8 mouse cellular contexts compared by ENCODE assay signal in the genomic region with DNA sequence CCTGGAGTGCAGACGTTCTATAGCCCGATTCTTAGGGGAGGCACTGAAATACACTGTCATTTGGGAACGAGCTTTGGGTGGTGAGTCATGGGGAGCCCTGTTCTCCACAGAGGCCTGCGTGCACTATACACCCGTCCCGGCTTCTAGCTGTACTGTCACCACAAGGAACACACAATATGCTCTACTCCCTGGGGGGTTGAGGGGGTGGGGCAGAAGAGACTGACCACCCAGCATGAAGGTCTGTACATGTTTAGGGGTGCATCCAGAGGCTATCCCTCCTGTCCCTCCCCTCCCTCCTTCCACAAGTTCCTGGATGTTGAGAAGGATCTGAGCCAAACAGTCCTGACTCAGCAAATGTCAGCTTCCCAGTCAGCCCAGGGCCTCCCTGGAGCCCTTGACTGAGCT.
DNase-seq lines count a peak whose midpoint lies in the region; ATAC-seq and TF ChIP-seq lines count a peak whose summit lies in the region.

No protein-coding gene starts in this region.

- H3K9me3 ChIP-seq in heart, postnatal 0 days (replicated peaks; ENCODE audit: control insufficient read depth, low read length), result no peaks in the 10 kb centered on the region

- WGBS in heart, postnatal 0 days, result 71% methylated on average over 6 of the region's 6 CpGs
- 25% methylated on average over 6 of the region's 6 CpGs for WGBS in olfactory bulb, adult 2 months

- no peak for TF ChIP-seq CTCF in heart, postnatal 0 days (IDR thresholded peaks at IDR 0.05; ENCODE audit: low read depth)
- no peak for TF ChIP-seq CTCF in olfactory bulb, adult 2 months (IDR thresholded peaks at IDR 0.05; ENCODE audit: insufficient read depth, low read depth, low read length)

- H3K27ac ChIP-seq in heart, postnatal 0 days (ENCODE audit: low read depth), result peak overlapping the region; percentile 39; the same call in 1 of the 2 replicates
- peak overlapping the region; percentile 66 for H3K27ac ChIP-seq in olfactory bulb, adult 2 months (ENCODE audit: insufficient read depth, low read depth, low read length)

- H3K4me2 ChIP-seq in heart, postnatal 0 days (ENCODE audit: low read depth, low read length), result no peak overlapping the region

- no peak for TF ChIP-seq POLR2A in olfactory bulb, adult 2 months (IDR thresholded peaks at IDR 0.05; ENCODE audit: insufficient read depth, low read depth, low read length)

- no peak for DNase-seq in frontal cortex, postnatal 14 days (ENCODE audit: low spot score in 2 of 2)
- peak; percentile 49 for DNase-seq in right cerebral cortex, adult 18-20 months
- no peak for DNase-seq in right cerebral cortex, postnatal 4 days
- DNase-seq in heart, postnatal 0 days (ENCODE audit: low spot score), result no peak
- DNase-seq in layer of hippocampus, postnatal 10 days (ENCODE audit: low spot score in 2 of 2), result no peak

- no peak overlapping the region for H3K9ac ChIP-seq in heart, postnatal 0 days (replicated peaks; ENCODE audit: low read depth, low read length)

- peaks cover 51% of the 10 kb centered on the region for H3K36me3 ChIP-seq in heart, postnatal 0 days (replicated peaks; ENCODE audit: control insufficient read depth, insufficient read depth, low read length)

- no peak overlapping the region for H3K4me3 ChIP-seq in heart, postnatal 0 days (ENCODE audit: low read depth, low read length)
- no peak overlapping the region for H3K4me3 ChIP-seq in olfactory bulb, adult 2 months (ENCODE audit: insufficient read depth, low read depth, low read length)

- TF ChIP-seq EP300 in heart, postnatal 0 days (IDR thresholded peaks at IDR 0.05; ENCODE audit: low read depth), result no peak

- H3K4me1 ChIP-seq in heart, postnatal 0 days (ENCODE audit: control insufficient read depth, insufficient read depth), result peaks cover 36% of the 10 kb centered on the region
- H3K4me1 ChIP-seq in olfactory bulb, adult 2 months (ENCODE audit: control insufficient read depth, insufficient read depth, low read length), result peaks cover 52% of the 10 kb centered on the region

- ATAC-seq in frontal cortex, adult (ENCODE audit: low TSS enrichment), result peak; percentile 15; the same call in 1 of the 2 replicates
- ATAC-seq in heart, postnatal 0 days (ENCODE audit: insufficient read depth, low read depth), result 0 out of 2 replicates have a peak, but pooled peaks have one; percentile 10
- no peak for ATAC-seq in megakaryocyte progenitor cell, adult 5-6 weeks (replicated peaks; ENCODE audit: poor library complexity)

- no peaks in the 10 kb centered on the region for H3K27me3 ChIP-seq in heart, postnatal 0 days (ENCODE audit: control insufficient read depth, insufficient read depth, low read length)
